Mouse (Mus musculus): ENCODE data around the gene Mogat2. TPM values are rescaled to one million over a fixed set of nuclear protein-coding genes. Genes with fewer than 3 reads are reported as not detected.

The Mogat2 gene
- total RNA-seq, 2 experiments from 2014 or later, result not detected

- DNase-seq, result no peak
- intact Hi-C loops (cut with DNase I), result no loop called here
Observed at GRCm38 (mm10) chr7:99170519-99170918, 67.9 kb downstream of the Mogat2 start.

- intact Hi-C loops (cut with DNase I), result no loop called here
- no peak for DNase-seq
Observed at GRCm38 (mm10) chr7:99169717-99170403, 68.6 kb downstream of the Mogat2 start.

Other genes with a start within 250 kb of the Mogat2 start
- 10 to 100 TPM; 28.2 to 28.3 TPM for gene Uvrag, start 97.5 kb downstream of the Mogat2 start, total RNA-seq (2021)
- 100 to 1,000 TPM; 256 to 300 TPM for gene Dgat2, start 55.9 kb downstream of the Mogat2 start, total RNA-seq (2021)
- gene Map6, start 28.8 kb upstream of the Mogat2 start, total RNA-seq (2021), result 1 to 10 TPM; 3.0 to 4.3 TPM
- 100 to 1,000 TPM; 387 to 469 TPM for gene Serpinh1, start 114.6 kb upstream of the Mogat2 start, total RNA-seq (2021)
- gene Gdpd5, start 142.8 kb upstream of the Mogat2 start, total RNA-seq (2021), result 10 to 100 TPM; 32.8 to 33.0 TPM
- under 1 TPM; 0.15 to 0.29 TPM for gene Klhl35, start 227.4 kb upstream of the Mogat2 start, total RNA-seq (2021)
- 100 to 1,000 TPM; 289 to 327 TPM for gene Rps3, start 245.1 kb upstream of the Mogat2 start, total RNA-seq (2021)